ENCODE assay signal across 14 mouse cellular contexts in genomic region chr7:136449286-136449685, GRCm38 (mm10).
DNase-seq lines count a peak whose midpoint lies in the region; ATAC-seq lines count a peak whose summit lies in the region.
"Had no signal": no experiment of that assay in that cellular context is flagged by ENCODE, and none has a peak within 500 bp of the region (broad histone marks: within the 10 kb centered on the region; RNA-seq: fewer than 3 reads in every experiment).

No protein-coding gene starts in this region.

- H3K9ac ChIP-seq in embryonic facial prominence, embryonic 13.5 days = no peak overlapping the region
- H3K9ac ChIP-seq: forebrain, postnatal 0 days; midbrain, embryonic 12.5 days had no signal

- H3K36me3 ChIP-seq in embryonic facial prominence, embryonic 13.5 days = no peaks in the 10 kb centered on the region
- no peaks in the 10 kb centered on the region for H3K36me3 ChIP-seq in embryonic facial prominence, embryonic 10.5 days (replicated peaks)
- H3K36me3 ChIP-seq: midbrain, embryonic 12.5 days had no signal

- no peak overlapping the region for H3K4me2 ChIP-seq in embryonic facial prominence, embryonic 13.5 days
- H3K4me2 ChIP-seq: midbrain, embryonic 12.5 days had no signal

- H3K4me1 ChIP-seq in embryonic facial prominence, embryonic 13.5 days = peaks cover 9% of the 10 kb centered on the region
- H3K4me1 ChIP-seq in embryonic facial prominence, embryonic 10.5 days = peaks cover 7% of the 10 kb centered on the region; the same call in 1 of the 2 replicates
- H3K4me1 ChIP-seq: midbrain, embryonic 12.5 days had no signal

- 90% methylated on average over 1 of the region's 1 CpGs for WGBS in embryonic facial prominence, embryonic 13.5 days
- WGBS in embryonic facial prominence, embryonic 10.5 days = 97% methylated on average over 1 of the region's 1 CpGs

- no peak for DNase-seq in embryonic facial prominence, embryonic 10.5 days (ENCODE audit: low spot score)
- DNase-seq in layer of hippocampus, postnatal 10 days (ENCODE audit: low spot score in 2 of 2) = peak; percentile 29 to 31
- DNase-seq in layer of hippocampus, adult 8-10 months (ENCODE audit: low spot score in 2 of 2) = no peak
- peak; percentile 38 for DNase-seq in retina, postnatal 1 day
- DNase-seq in retina, embryonic 14.5 days (ENCODE audit: low spot score) = no peak
- DNase-seq in c-Kit-positive CD71-positive TER-119-positive erythroid progenitor cells, embryonic 14.5 days (ENCODE audit: low spot score) = no peak
- DNase-seq: forebrain, postnatal 0 days; gastrocnemius, adult 2 months; liver; thymus, adult 18-20 months had no signal

- H3K27me3 ChIP-seq in embryonic facial prominence, embryonic 13.5 days = peaks cover 2% of the 10 kb centered on the region; the same call in 1 of the 2 replicates
- H3K27me3 ChIP-seq in embryonic facial prominence, embryonic 10.5 days (replicated peaks; ENCODE audit: low read depth, poor library complexity, severe bottlenecking) = peaks cover 13% of the 10 kb centered on the region

- H3K4me3 ChIP-seq in embryonic facial prominence, embryonic 13.5 days = no peak overlapping the region
- H3K4me3 ChIP-seq in embryonic facial prominence, embryonic 10.5 days = no peak overlapping the region
- H3K4me3 ChIP-seq: erythroblast, embryonic 14.5 days; gastrocnemius, adult 2 months; layer of hippocampus, adult 2 months; midbrain, embryonic 12.5 days had no signal

- ATAC-seq in embryonic facial prominence, embryonic 13.5 days (ENCODE audit: insufficient number of reproducible peaks, insufficient read depth, low FRiP score, low TSS enrichment, low read depth) = 0 out of 2 replicates have a peak, but pooled peaks have one; percentile 59
- ATAC-seq: forebrain, postnatal 0 days had no signal

- peak overlapping the region; percentile 55 for H3K27ac ChIP-seq in embryonic facial prominence, embryonic 13.5 days
- H3K27ac ChIP-seq in embryonic facial prominence, embryonic 10.5 days (replicated peaks) = no peak overlapping the region
- H3K27ac ChIP-seq: gastrocnemius, adult 2 months; layer of hippocampus, adult 2 months; midbrain, embryonic 12.5 days had no signal

- no peaks in the 10 kb centered on the region for H3K9me3 ChIP-seq in embryonic facial prominence, embryonic 13.5 days
- H3K9me3 ChIP-seq in embryonic facial prominence, embryonic 10.5 days = no peaks in the 10 kb centered on the region
- H3K9me3 ChIP-seq: midbrain, embryonic 12.5 days had no signal

Comparison
In these comparisons a context has a peak if more than half of its experiments do, and no peak if none do; other contexts are left out.
1. DNase-seq: peak in layer of hippocampus, postnatal 10 days (2 of 2) and retina, postnatal 1 day (single experiment); none in embryonic facial prominence, embryonic 10.5 days (single experiment), layer of hippocampus, adult 8-10 months (0 of 2), retina, embryonic 14.5 days (single experiment) and c-Kit-positive CD71-positive TER-119-positive erythroid progenitor cells, embryonic 14.5 days (single experiment).